Mouse (Mus musculus): ENCODE results near the gene Nfib. TPM values are rescaled to one million over a fixed set of nuclear protein-coding genes. Genes with fewer than 3 reads are reported as not detected.

Gene Nfib
- polyA plus RNA-seq, 2 experiments: 1.7 to 2.6 TPM

GRCm38 (mm10) chr4:82709666-82710065 is 4.1 kb upstream of the Nfib start:
- WGBS (ENCODE audit: insufficient replicate concordance): 25% methylated on average over 6 of the region's 6 CpGs
- no peaks in the 10 kb centered on the region for H3K27me3 ChIP-seq (ENCODE audit: control insufficient read depth, insufficient read depth, low read length)
- DNase-seq (ENCODE audit: low read depth in 3 of 3, low spot score in 3 of 3): no peak
- H3K4me2 ChIP-seq (ENCODE audit: low read depth): no peak overlapping the region
- H3K4me3 ChIP-seq (ENCODE audit: insufficient read depth in 1 of 2, low read depth in 2 of 2, low read length in 2 of 2): no peak overlapping the region
- no peak overlapping the region for H3K27ac ChIP-seq
- H3K9ac ChIP-seq (replicated peaks): no peak overlapping the region
- TF ChIP-seq EP300 (IDR thresholded peaks at IDR 0.05; ENCODE audit: low read depth) (no peak), CTCF (IDR thresholded peaks at IDR 0.05; ENCODE audit: low read depth) (no peak)
- ATAC-seq (ENCODE audit: insufficient read depth): peak; percentile 39; the same call in 1 of the 2 replicates
- 0 out of 4 replicates have a peak, but pooled peaks cover 0 to 2% of the 10 kb centered on the region in 2 experiments for H3K4me1 ChIP-seq (replicated peaks; ENCODE audit: control insufficient read depth in 2 of 2, insufficient read depth in 2 of 2, low read length in 1 of 2)
- no peaks in the 10 kb centered on the region for H3K9me3 ChIP-seq (ENCODE audit: control insufficient read depth, low read length)
- no peaks in the 10 kb centered on the region for H3K36me3 ChIP-seq (replicated peaks; ENCODE audit: control insufficient read depth, insufficient read depth, low read depth)

GRCm38 (mm10) chr4:82706012-82706411 is 462 bp upstream of the Nfib start:
- 55% methylated on average over 2 of the region's 2 CpGs for WGBS (ENCODE audit: insufficient replicate concordance)
- ATAC-seq (ENCODE audit: insufficient read depth) (no peak), DNase-seq (ENCODE audit: low read depth in 3 of 3, low spot score in 3 of 3) (no peak)
- TF ChIP-seq CTCF (IDR thresholded peaks at IDR 0.05; ENCODE audit: low read depth): no peak
- no peak for TF ChIP-seq EP300 (IDR thresholded peaks at IDR 0.05; ENCODE audit: low read depth)
- Histone ChIP-seq H3K4me1 (replicated peaks; ENCODE audit: control insufficient read depth in 2 of 2, insufficient read depth in 2 of 2, low read length in 1 of 2) (0 out of 4 replicates have a peak, but pooled peaks cover 0 to 2% of the 10 kb centered on the region in 2 experiments), H3K4me3 (ENCODE audit: insufficient read depth in 1 of 2, low read depth in 2 of 2, low read length in 2 of 2) (no peak overlapping the region), H3K27ac (no peak overlapping the region), H3K9ac (replicated peaks) (no peak overlapping the region), H3K9me3 (ENCODE audit: control insufficient read depth, low read length) (no peaks in the 10 kb centered on the region), H3K27me3 (ENCODE audit: control insufficient read depth, insufficient read depth, low read length) (no peaks in the 10 kb centered on the region), H3K4me2 (ENCODE audit: low read depth) (no peak overlapping the region), H3K36me3 (replicated peaks; ENCODE audit: control insufficient read depth, insufficient read depth, low read depth) (no peaks in the 10 kb centered on the region)

GRCm38 (mm10) chr4:82704079-82704830 is 1.3 kb downstream of the Nfib start:
- H3K9ac ChIP-seq (replicated peaks): no peak overlapping the region
- H3K4me2 ChIP-seq (ENCODE audit: low read depth): no peak overlapping the region
- H3K27ac ChIP-seq: no peak overlapping the region
- WGBS (ENCODE audit: insufficient replicate concordance): 75% methylated on average over 19 of the region's 19 CpGs
- no peaks in the 10 kb centered on the region for H3K9me3 ChIP-seq (ENCODE audit: control insufficient read depth, low read length)
- no peaks in the 10 kb centered on the region for H3K27me3 ChIP-seq (ENCODE audit: control insufficient read depth, insufficient read depth, low read length)
- no peak for ATAC-seq (ENCODE audit: insufficient read depth)
- DNase-seq (ENCODE audit: low read depth in 3 of 3, low spot score in 3 of 3): no peak
- no peak overlapping the region for H3K4me3 ChIP-seq (ENCODE audit: insufficient read depth in 1 of 2, low read depth in 2 of 2, low read length in 2 of 2)
- no peak for TF ChIP-seq EP300 (IDR thresholded peaks at IDR 0.05; ENCODE audit: low read depth)
- TF ChIP-seq CTCF (IDR thresholded peaks at IDR 0.05; ENCODE audit: low read depth): no peak
- no peaks in the 10 kb centered on the region for H3K4me1 ChIP-seq (replicated peaks; ENCODE audit: control insufficient read depth in 2 of 2, insufficient read depth in 2 of 2, low read length in 1 of 2)
- H3K36me3 ChIP-seq (replicated peaks; ENCODE audit: control insufficient read depth, insufficient read depth, low read depth): no peaks in the 10 kb centered on the region

- ATAC-seq (ENCODE audit: insufficient read depth): no peak
- 21% methylated on average over 6 of the region's 6 CpGs for WGBS (ENCODE audit: insufficient replicate concordance)
- DNase-seq (ENCODE audit: low read depth in 3 of 3, low spot score in 3 of 3): no peak
Measured at GRCm38 (mm10) chr4:82702808-82703207, 2.7 kb downstream of the Nfib start.

GRCm38 (mm10) chr4:82699504-82699903 is 6.0 kb downstream of the Nfib start:
- Histone ChIP-seq H3K27me3 (ENCODE audit: control insufficient read depth, insufficient read depth, low read length) (no peaks in the 10 kb centered on the region), H3K27ac (no peak overlapping the region), H3K36me3 (replicated peaks; ENCODE audit: control insufficient read depth, insufficient read depth, low read depth) (no peaks in the 10 kb centered on the region), H3K4me1 (replicated peaks; ENCODE audit: control insufficient read depth in 2 of 2, insufficient read depth in 2 of 2, low read length in 1 of 2) (no peaks in the 10 kb centered on the region), H3K4me3 (ENCODE audit: insufficient read depth in 1 of 2, low read depth in 2 of 2, low read length in 2 of 2) (no peak overlapping the region), H3K9ac (replicated peaks) (no peak overlapping the region), H3K4me2 (ENCODE audit: low read depth) (no peak overlapping the region), H3K9me3 (ENCODE audit: control insufficient read depth, low read length) (no peaks in the 10 kb centered on the region)
- ATAC-seq (ENCODE audit: insufficient read depth) (no peak), DNase-seq (ENCODE audit: low read depth in 3 of 3, low spot score in 3 of 3) (no peak)
- 69% methylated on average over 11 of the region's 11 CpGs for WGBS (ENCODE audit: insufficient replicate concordance)
- TF ChIP-seq CTCF (IDR thresholded peaks at IDR 0.05; ENCODE audit: low read depth) (no peak), EP300 (IDR thresholded peaks at IDR 0.05; ENCODE audit: low read depth) (no peak)

More at GRCm38 (mm10) chr4:82702808-82703207, 2.7 kb downstream of the Nfib start:
- TF ChIP-seq CTCF (IDR thresholded peaks at IDR 0.05; ENCODE audit: low read depth) (no peak), EP300 (IDR thresholded peaks at IDR 0.05; ENCODE audit: low read depth) (no peak)
- Histone ChIP-seq H3K9me3 (ENCODE audit: control insufficient read depth, low read length) (no peaks in the 10 kb centered on the region), H3K4me3 (ENCODE audit: insufficient read depth in 1 of 2, low read depth in 2 of 2, low read length in 2 of 2) (no peak overlapping the region), H3K4me2 (ENCODE audit: low read depth) (no peak overlapping the region), H3K27ac (no peak overlapping the region), H3K4me1 (replicated peaks; ENCODE audit: control insufficient read depth in 2 of 2, insufficient read depth in 2 of 2, low read length in 1 of 2) (no peaks in the 10 kb centered on the region), H3K27me3 (ENCODE audit: control insufficient read depth, insufficient read depth, low read length) (no peaks in the 10 kb centered on the region), H3K36me3 (replicated peaks; ENCODE audit: control insufficient read depth, insufficient read depth, low read depth) (no peaks in the 10 kb centered on the region), H3K9ac (replicated peaks) (no peak overlapping the region)

All from liver, embryonic 14.5 days (tissue).